Mouse (Mus musculus): ENCODE results near the gene Atf2. TPM values are rescaled to one million over a fixed set of nuclear protein-coding genes. Genes with fewer than 3 reads are reported as not detected.

Gene Atf2
- polyA plus RNA-seq, 1 experiment: 45.8 TPM

DNA sequence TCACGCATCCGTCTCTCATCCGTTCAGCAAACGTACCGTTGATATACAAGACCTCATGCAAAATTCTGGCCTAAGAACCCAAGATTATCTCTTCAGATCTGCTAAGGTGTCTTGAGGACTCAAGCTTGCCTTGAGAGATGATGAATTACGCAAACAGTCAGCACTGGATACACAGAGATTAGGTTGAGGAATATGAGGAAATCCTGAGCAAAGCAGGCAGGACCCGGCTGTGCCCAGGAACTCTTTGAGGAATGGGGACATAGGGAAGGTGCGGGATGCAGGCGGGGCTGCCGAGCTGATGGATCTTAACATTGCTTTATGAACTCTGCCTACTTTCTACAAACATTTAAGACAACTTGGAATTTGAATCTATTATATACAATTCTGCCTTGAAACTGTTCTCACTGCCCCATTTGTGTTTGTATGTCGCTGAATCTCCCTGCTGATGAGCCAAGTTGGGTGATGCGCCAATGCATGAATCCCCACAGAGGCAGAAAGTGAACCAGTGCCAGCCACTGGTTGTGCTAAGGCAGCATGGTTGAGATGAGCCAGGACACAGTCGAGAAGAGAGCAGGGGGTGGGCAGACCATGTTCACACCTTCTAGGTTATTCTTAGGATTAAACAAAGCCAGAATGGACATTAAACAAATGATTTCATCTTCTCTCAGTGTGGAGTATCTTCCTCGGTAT lies 112.0 kb downstream of the Atf2 start:
- no peak for TF ChIP-seq POLR2A (IDR thresholded peaks at IDR 0.05; ENCODE audit: borderline replicate concordance, insufficient read depth, low read length)
- TF ChIP-seq CTCF (IDR thresholded peaks at IDR 0.05; ENCODE audit: borderline replicate concordance, insufficient read depth, low read depth, low read length): no peak
- peaks cover 8% of the 10 kb centered on the region; the same call in 1 of the 2 replicates for H3K27me3 ChIP-seq (ENCODE audit: control insufficient read depth, insufficient read depth, low read length)
- no peak for DNase-seq
- H3K4me3 ChIP-seq (replicated peaks; ENCODE audit: insufficient read depth, low read depth, low read length): no peak overlapping the region
- no peak overlapping the region for H3K27ac ChIP-seq (ENCODE audit: insufficient read depth, low read length)
- no peaks in the 10 kb centered on the region for H3K4me1 ChIP-seq (ENCODE audit: control insufficient read depth, insufficient read depth, low read length)
- WGBS: 15% methylated on average over 14 of the region's 14 CpGs

DNA sequence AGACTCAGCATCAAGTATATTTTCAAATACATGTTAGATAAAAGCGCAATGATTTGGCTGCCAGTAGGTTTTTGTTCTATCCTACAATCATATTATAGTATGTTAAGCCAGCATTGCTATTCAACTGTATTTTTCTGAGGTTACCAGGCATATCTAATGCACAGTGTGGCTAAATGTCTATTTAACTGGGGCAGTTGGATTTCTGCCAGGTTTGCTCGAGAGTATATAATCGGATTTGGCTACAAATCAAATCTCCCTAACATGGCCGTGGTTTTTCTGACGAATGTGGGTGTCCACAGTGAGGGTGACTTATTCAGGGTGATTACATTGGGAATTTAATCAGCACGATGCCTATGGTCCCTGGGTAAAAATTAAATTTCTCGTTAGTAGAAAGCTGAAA lies 112.6 kb downstream of the Atf2 start:
- Histone ChIP-seq H3K27ac (ENCODE audit: insufficient read depth, low read length) (no peak overlapping the region), H3K27me3 (ENCODE audit: control insufficient read depth, insufficient read depth, low read length) (peaks cover 10% of the 10 kb centered on the region; the same call in 1 of the 2 replicates), H3K4me3 (replicated peaks; ENCODE audit: insufficient read depth, low read depth, low read length) (no peak overlapping the region), H3K4me1 (ENCODE audit: control insufficient read depth, insufficient read depth, low read length) (no peaks in the 10 kb centered on the region)
- 6% methylated on average over 7 of the region's 7 CpGs for WGBS
- no peak for DNase-seq
- TF ChIP-seq POLR2A (IDR thresholded peaks at IDR 0.05; ENCODE audit: borderline replicate concordance, insufficient read depth, low read length): no peak
- no peak for TF ChIP-seq CTCF (IDR thresholded peaks at IDR 0.05; ENCODE audit: borderline replicate concordance, insufficient read depth, low read depth, low read length)

DNA sequence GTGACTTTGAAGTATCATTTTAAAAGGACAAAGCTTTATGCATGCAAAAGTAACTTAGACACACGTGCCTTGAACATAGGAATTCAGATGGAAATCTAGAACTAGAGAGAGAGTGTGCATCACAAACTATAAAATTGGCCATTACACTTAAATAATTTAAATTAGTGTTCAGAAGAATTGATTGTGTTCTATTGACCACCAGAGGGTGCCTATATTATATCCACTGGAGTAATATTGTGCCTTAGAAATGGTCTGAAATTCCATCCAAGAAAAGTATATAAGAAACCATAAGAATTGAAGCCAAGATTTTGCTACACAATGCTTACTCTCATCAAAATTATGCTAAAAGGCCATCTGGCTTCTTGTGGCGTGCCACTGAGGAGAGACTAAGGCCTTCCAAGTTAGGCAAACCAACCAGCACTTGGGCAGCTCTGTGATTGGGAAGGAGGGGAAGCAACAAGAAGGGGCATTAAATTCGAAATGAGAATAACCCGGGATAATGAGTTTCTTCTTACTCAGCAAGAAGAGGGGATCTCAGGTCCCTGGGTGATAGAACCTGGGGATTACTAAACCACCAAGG lies 113.3 kb downstream of the Atf2 start:
- DNase-seq: no peak
- no peak for TF ChIP-seq CTCF (IDR thresholded peaks at IDR 0.05; ENCODE audit: borderline replicate concordance, insufficient read depth, low read depth, low read length)
- TF ChIP-seq POLR2A (IDR thresholded peaks at IDR 0.05; ENCODE audit: borderline replicate concordance, insufficient read depth, low read length): no peak
- H3K27me3 ChIP-seq (ENCODE audit: control insufficient read depth, insufficient read depth, low read length): peaks cover 10% of the 10 kb centered on the region; the same call in 1 of the 2 replicates
- no peaks in the 10 kb centered on the region for H3K4me1 ChIP-seq (ENCODE audit: control insufficient read depth, insufficient read depth, low read length)
- WGBS: 13% methylated on average over 4 of the region's 4 CpGs
- no peak overlapping the region for H3K27ac ChIP-seq (ENCODE audit: insufficient read depth, low read length)
- H3K4me3 ChIP-seq (replicated peaks; ENCODE audit: insufficient read depth, low read depth, low read length): no peak overlapping the region

DNA sequence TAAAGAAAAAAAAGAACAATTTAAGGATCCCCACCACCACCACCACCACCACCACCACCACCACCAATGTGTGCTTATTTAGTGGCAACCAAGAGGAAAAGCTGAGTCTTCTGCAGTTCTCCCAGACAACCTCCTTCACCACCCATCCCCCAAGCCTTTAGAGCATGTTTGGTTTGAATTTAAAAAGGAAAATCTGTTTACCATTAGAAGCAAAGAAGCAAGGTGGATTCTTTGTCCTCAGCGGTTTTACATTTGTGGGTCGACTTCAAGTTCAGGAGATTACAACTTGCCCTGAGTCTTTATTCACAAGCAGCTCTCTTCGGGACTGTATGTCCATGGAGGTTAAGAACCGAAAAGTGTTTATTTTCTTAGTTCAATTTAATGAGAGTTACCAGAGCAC lies 115.5 kb downstream of the Atf2 start:
- TF ChIP-seq CTCF (IDR thresholded peaks at IDR 0.05; ENCODE audit: borderline replicate concordance, insufficient read depth, low read depth, low read length) (no peak), POLR2A (IDR thresholded peaks at IDR 0.05; ENCODE audit: borderline replicate concordance, insufficient read depth, low read length) (no peak)
- DNase-seq: no peak
- no peak overlapping the region for H3K27ac ChIP-seq (ENCODE audit: insufficient read depth, low read length)
- H3K4me3 ChIP-seq (replicated peaks; ENCODE audit: insufficient read depth, low read depth, low read length): no peak overlapping the region
- WGBS: 67% methylated on average over 4 of the region's 4 CpGs
- peaks cover 10% of the 10 kb centered on the region; the same call in 1 of the 2 replicates for H3K27me3 ChIP-seq (ENCODE audit: control insufficient read depth, insufficient read depth, low read length)
- H3K4me1 ChIP-seq (ENCODE audit: control insufficient read depth, insufficient read depth, low read length): no peaks in the 10 kb centered on the region

DNA sequence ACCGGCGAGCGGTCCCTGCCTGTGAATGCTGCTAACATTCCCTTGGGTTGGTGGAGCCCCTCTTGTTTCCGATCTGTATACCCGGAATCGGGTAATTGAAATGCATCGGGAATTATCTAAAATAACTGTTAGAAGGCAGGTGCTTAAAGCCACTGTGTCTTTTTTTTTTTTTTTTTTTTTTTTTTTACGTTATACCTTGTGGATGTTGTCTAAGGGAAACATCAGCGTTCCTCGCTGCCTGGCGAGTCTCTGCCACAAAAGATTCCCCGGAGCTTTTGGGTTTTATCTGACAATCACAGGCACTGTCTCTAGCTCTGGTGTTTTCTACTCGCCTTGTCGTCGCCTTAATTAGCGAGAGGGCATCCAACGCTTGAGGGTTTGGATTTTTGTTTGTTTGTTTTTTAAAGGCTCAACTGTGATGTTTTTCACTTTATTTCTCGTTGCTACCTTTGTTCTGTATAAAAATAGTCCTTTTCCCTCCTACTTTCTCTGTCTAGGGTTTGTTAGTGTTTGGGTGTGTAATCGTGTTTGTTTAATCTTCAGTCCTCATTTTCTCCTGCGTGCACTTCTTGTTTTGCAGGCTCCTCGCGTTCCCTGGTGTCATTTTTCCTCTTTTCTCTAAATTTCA lies 116.6 kb downstream of the Atf2 start:
- no peaks in the 10 kb centered on the region for H3K4me1 ChIP-seq (ENCODE audit: control insufficient read depth, insufficient read depth, low read length)
- WGBS: 3% methylated on average over 22 of the region's 22 CpGs
- peaks cover 10% of the 10 kb centered on the region; the same call in 1 of the 2 replicates for H3K27me3 ChIP-seq (ENCODE audit: control insufficient read depth, insufficient read depth, low read length)
- H3K27ac ChIP-seq (ENCODE audit: insufficient read depth, low read length): no peak overlapping the region
- TF ChIP-seq CTCF (IDR thresholded peaks at IDR 0.05; ENCODE audit: borderline replicate concordance, insufficient read depth, low read depth, low read length) (no peak), POLR2A (IDR thresholded peaks at IDR 0.05; ENCODE audit: borderline replicate concordance, insufficient read depth, low read length) (no peak)
- peak; percentile 21 to 39 for DNase-seq
- peak overlapping the region; percentile 84 for H3K4me3 ChIP-seq (replicated peaks; ENCODE audit: insufficient read depth, low read depth, low read length)

DNA sequence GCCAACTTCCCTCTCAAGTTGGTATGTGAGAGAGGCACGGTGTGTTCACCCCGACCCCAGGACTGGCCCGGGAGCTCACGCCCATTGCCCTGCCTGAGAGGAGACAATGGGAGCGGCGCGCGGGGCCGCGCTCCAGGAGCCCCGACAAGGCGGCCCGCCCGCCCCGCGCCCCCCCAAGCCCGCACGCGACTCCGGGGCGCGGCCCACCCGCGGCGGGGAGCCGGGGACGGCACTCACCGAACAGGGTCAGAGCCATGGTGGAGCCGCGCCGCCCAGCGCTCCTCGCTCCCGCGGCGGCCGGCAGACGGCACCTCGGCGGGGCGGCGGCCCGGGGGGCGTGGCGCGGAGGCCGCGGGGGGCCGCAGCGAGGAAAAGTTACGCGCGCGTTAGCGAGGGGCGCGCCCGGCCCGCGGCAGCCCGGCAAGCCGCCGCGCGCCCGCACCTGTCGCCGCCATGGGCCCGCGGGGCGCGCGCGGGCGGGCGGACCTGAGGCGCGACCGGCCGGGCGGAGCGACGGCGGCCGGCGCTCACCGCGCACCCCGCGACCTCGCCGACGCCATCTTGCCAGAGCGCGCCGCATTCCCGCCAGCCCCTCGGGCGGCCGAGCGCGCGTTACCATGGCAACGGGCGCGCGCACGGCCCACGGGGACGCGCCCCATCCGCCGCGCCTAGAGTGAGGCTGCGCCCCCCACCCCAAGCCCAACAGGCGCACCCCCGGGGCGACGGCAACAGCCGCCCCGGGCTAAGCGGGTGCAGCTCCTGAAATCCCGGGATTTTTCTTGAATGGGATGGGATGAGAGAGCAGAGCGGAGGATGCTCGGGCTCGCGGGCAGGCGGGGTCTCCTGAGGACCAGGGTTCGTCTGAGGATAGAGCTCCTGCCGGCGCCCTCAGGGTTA lies 117.4 kb downstream of the Atf2 start, which contains the start of gene Chn1:
TSS of gene Chn1 (minus strand) at position 561 of the 897 bp plus-strand sequence.
- Histone ChIP-seq H3K4me1 (ENCODE audit: control insufficient read depth, insufficient read depth, low read length) (no peaks in the 10 kb centered on the region), H3K27me3 (ENCODE audit: control insufficient read depth, insufficient read depth, low read length) (peaks cover 10% of the 10 kb centered on the region; the same call in 1 of the 2 replicates), H3K4me3 (replicated peaks; ENCODE audit: insufficient read depth, low read depth, low read length) (peak within 1 kb of the TSS; percentile 84), H3K27ac (ENCODE audit: insufficient read depth, low read length) (no peak within 1 kb of the TSS)
- WGBS: 2% methylated on average over 124 of the region's 131 CpGs
- DNase-seq: peak; percentile 69 to 73
- TF ChIP-seq CTCF (IDR thresholded peaks at IDR 0.05; ENCODE audit: borderline replicate concordance, insufficient read depth, low read depth, low read length) (no peak), POLR2A (IDR thresholded peaks at IDR 0.05; ENCODE audit: borderline replicate concordance, insufficient read depth, low read length) (no peak)

DNA sequence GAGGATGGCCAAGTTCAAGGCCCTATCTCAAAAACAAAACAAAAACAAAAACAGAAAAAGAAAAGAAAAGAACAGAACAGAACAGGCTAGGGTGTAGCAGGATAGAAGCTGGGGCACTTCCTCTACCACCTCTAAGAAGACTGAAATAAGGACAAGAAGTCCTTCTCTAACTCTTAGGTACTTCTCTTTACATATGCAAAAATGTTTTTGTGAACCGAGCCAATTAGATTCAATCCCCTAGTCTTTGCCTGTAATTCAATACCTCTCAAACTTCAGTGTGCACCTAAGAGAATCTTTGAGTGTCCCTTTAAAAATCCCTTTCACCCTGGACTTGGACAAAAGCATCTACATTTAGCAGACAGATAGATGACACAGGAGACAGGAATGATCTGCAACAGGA lies 119.5 kb downstream of the Atf2 start:
- Histone ChIP-seq H3K4me3 (replicated peaks; ENCODE audit: insufficient read depth, low read depth, low read length) (no peak overlapping the region), H3K27me3 (ENCODE audit: control insufficient read depth, insufficient read depth, low read length) (peaks cover 8% of the 10 kb centered on the region; the same call in 1 of the 2 replicates)

More for the DNA sequence above, 119.5 kb downstream of the Atf2 start:
- no peaks in the 10 kb centered on the region for H3K4me1 ChIP-seq (ENCODE audit: control insufficient read depth, insufficient read depth, low read length)
- no peak for DNase-seq
- TF ChIP-seq CTCF (IDR thresholded peaks at IDR 0.05; ENCODE audit: borderline replicate concordance, insufficient read depth, low read depth, low read length): no peak
- no peak for TF ChIP-seq POLR2A (IDR thresholded peaks at IDR 0.05; ENCODE audit: borderline replicate concordance, insufficient read depth, low read length)
- WGBS: 57% methylated on average over 1 of the region's 1 CpGs
- no peak overlapping the region for H3K27ac ChIP-seq (ENCODE audit: insufficient read depth, low read length)
